Mouse (Mus musculus) T-cell, adult 2 months (primary cell): ENCODE data around the gene Aagab.
A peak's percentile ranks its signal among the peaks of the same experiment; 100 is the strongest.

Experiments used
- DNase-seq: peaks from one replicate; pipeline ENCODE4 v3.0.0; 2022; ENCODE audit warnings: low spot score

Aagab gene

DNA sequence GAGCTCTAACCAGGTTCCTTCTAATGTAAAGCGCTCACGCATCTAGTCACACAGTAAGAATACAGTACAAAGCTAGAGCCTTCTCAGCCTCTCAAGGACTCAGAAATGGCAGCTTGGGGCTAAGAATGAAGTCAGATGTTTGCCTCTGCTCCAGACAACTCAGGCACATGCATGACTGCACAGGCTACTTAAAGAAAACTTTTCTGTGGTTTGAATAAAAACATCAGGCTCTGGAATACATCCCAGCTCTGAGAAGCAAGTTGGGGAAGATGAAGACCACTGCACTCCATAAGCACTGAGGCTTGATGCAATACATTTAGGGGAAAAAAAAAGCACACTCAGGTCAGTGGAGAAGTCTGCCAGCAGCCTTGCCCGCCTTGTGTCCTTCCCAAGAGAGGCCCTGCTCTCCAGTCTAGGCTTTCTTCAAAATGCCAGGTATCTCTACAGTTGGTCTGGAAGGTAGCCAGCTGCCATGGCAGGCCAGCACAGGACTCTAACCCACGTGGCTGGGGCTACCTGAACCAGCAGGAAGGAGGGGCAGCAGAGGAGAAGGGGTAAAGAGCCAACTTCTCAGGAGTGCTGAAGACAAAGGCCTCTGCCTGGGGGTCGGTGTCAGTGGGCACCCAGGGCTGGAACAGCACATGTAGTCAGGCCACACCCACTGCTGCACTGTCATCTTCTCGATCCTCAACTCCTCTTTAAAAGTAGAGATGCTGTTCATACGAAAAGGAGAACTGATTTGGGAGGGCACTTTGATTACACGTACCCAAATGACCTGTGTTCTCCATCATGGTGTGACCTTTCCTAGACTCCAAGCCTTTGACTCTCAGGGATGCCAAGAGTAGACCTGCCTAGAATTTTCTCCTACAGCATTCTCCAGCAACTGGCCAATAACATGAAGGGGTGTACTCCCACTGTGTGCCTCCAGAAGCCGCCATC lies 45.4 kb downstream of the Aagab start:
- no peak for DNase-seq

GRCm38 (mm10) chr9:63648520-63648918 lies 46.1 kb downstream of the Aagab start:
- no peak for DNase-seq

DNA sequence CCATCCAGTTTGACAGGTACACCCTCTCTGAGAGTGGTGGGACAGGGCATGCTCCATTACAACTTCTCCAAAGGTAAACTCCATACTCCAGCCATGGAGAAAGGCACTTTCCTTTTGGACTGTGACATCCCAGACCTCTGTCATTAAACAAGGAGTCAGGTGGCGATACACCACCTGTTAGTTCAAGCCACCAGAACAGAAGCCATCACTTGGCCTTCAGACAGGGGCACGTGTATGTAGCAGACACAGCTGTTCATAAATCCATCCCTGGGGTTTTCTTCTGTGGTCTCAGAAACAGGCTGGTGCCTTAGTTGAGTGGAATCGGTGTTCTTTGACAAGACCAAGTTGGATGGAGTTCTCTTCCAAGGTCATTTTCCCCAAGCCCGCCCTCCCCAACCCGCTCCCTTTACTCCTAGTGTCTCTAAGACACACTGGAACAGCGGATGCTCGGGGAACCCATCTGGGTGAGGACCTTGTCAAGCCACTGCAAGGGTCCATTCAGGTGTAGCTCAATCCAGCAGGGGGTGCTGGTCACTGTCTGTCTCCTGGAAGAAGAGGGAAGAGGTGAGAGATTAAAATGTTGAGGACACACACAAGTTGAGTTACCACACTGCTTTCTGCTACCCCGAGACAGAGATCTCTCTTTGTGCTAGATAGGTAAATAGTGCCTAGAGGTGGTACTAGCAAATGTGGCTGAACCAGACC lies 47.5 kb downstream of the Aagab start:
- DNase-seq: peak; percentile 28

DNA sequence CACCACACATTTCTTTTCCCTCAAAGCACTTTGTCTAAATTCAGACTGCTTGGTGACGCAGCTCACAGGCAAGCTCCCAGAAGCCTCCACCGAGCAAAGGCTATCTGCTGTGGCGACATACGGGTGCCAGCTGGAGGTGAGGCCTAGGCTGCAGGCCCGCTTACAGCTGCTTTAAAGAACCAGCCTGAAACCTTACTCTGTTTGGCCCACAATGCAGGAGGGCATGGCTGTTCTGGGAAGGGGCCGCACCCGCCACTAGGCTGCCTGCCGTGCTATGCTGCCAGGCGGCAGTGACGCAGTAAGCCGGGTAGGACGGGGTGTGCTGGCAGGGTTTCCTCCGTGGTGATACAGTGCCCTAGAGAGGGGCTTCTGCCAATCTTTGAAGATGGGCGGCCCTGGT lies 48.4 kb downstream of the Aagab start:
- no peak for DNase-seq

DNA sequence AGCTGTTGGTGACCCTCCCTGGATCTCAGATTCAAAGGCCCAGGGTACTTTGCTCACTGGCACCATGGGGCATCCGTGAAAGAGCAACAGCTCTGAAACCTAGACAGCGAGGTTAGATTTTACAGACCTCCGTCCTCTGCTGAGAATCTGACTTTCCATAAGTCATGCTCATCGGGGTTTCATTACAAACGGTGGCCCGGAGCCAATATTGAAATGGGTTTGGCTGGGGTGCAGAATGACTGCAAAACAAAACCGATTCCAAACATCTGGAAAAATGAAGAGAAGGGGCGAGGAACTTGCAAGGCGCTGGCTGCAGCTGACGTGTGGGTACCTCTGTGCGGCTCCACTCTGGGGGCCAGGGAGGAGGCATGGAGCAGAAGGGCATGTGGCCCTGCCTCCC lies 49.1 kb downstream of the Aagab start:
- DNase-seq: no peak

DNA sequence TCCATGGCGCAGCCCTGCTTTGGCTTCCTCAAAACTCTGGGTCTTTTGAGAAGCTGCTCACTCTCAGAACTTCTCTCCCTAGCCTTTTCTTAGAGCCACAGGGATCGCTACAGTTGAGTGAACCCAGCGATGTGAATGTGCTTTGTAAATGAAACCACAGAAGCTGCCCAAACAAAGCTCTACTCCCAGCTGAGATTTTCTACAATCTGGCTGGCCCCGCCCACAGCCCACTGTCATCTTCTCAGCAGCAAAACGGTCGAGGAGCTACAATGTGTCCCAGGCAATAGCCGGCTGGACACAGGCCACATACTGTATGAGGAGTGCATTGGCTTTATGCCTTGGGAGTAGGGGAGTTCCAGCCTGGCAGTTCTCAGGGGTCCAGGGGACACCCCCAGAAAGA lies 51.2 kb downstream of the Aagab start:
- no peak for DNase-seq

GRCm38 (mm10) chr9:63654575-63654974 lies 52.1 kb downstream of the Aagab start:
- no peak for DNase-seq

DNA sequence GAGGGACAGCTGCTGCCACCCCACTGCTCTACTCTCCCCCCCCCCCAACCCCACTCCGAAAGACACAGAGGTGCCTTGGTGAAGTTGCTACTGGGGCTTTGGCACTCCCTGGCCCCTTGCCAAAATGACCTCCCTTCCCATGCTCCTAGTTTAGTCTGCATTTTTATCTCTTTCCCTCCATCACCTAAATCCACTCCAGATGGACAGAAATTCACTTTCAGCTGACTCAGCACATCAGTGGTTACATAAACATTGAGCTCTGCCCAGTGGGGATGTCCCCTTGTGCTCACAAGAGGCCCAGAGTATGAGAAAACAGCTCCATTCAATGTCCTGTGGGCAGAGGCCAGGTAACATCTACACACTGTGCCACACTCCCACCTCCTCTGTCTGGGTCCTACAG lies 52.6 kb downstream of the Aagab start:
- DNase-seq: no peak

- DNase-seq: no peak
These were observed 54.7 kb downstream of the Aagab start for GRCm38 (mm10) chr9:63657167-63657566.

- DNase-seq: no peak
These were observed 56.0 kb downstream of the Aagab start for GRCm38 (mm10) chr9:63658436-63658835.

GRCm38 (mm10) chr9:63658970-63659371 lies 56.5 kb downstream of the Aagab start:
- no peak for DNase-seq

GRCm38 (mm10) chr9:63660061-63660460 lies 57.6 kb downstream of the Aagab start:
- DNase-seq: no peak

- no peak for DNase-seq
These were observed 58.2 kb downstream of the Aagab start for GRCm38 (mm10) chr9:63660691-63661090.

- DNase-seq: no peak
These were observed 60.3 kb downstream of the Aagab start for GRCm38 (mm10) chr9:63662759-63663158.

DNA sequence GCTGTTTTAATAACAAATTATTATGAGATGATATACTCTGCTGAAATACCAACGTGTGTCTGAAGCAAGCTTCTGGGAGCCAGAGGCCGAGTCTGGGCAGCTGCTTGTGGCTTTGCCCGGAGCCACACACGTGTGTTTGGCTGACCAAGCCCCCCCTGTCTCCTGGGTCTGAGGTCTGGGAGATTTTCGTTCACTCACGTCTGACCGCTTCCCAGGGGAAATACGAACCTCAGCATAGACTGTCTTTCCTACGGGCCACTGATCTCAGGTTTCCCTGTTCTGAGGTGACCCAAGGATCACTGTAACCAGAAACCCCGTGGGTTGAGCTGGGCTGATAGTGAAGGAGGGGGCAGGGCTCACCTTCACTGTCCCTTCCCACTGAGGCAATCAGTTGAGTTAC lies 60.8 kb downstream of the Aagab start:
- DNase-seq: no peak

DNA sequence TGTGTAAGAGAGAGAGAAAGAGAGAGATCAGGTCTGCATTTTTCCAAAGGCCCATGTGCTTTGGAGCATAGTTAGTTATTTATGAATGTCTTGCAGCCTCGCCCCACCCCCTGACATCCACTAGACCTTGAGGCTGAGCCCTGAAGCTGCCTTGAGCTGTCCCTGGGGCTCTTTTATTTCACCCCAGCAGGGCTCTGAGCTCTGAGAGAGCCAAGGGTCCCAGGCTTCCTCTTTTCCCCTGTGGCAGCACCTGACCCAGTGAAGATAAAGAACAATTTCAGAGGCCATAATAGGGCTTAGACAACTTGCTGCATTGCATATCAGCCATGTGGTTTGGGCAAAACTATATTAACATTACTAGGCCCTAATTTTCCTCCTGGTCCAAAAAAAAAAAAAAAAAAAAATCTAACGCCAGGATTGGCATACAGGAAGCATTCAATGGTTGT lies 61.9 kb downstream of the Aagab start:
- DNase-seq: no peak

DNA sequence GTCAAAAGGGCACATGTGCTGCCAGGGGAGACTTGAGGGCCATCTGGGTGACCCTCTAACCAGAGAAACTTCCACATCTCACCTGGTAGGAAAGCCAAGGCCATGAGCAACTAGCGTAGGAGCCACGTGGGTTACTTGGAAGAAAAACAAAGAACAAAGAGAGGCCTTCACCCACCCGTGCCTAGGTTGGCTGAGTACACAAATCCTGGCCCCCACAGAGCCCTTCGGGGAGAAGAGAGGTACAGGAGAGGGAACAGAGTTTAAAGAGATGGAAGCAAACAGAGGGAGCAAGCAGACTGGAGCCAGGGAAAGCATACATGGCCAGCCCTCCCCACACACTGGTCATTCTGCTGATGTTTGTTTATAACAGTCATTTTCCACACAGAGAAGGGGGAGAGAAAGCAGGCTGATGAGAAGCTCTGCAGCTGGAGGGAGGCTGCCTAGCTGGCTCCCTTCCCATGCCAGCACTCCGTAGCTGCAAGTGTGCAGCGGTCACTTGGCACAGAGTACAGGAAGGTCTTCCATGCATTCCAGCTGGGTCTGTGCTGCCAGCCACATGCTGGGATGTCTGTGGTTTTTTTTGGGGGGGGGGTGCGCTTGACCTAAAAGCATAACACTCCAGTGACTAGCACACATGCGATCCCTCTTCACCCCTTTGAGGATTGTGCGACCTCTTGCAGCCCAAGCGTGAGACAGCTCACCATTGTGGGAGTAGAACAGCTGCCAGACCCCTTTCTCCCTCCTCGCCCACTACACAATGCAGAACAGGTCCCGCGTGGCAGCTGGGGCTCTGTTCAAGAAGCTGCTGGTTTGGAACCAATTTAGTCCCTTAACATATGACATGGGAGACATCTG lies 62.6 kb downstream of the Aagab start:
- no peak for DNase-seq

DNA sequence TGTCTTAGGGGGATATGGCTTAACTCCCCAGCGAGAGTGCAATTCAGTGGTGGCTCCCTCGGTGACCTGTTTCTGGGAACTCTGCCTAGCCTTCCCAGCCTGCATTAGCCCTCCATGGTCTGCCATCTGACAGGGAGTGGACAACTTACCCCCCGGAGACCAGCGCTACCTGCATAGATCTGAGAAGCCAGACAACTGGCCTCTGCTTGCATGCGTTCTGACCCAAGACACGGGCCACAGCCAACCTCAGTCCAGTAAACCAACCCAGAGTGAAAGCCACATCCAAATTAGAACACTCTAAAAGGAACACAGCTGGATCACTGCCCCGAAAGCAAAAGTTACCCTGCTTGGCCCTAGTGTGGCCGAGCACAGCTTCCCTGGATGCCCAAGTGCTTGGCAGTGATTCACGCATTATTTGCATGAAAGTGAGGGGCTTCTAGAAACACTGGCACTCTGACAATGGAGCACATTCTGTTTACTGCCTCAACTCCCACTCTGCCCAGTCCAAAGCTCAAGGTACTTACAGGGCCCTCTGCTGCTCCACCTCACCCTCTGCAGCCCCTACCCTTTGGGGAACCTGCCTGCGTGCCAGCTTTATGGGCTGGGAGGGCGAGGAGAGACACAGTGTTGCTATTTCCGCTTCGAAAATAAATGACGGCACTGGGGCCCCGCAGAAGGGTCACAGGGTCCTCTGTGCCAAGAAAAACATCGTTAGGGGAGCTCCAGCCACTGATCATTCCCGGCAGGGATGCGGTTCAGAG lies 64.3 kb downstream of the Aagab start:
- no peak for DNase-seq

- no peak for DNase-seq
These were observed 64.9 kb downstream of the Aagab start for GRCm38 (mm10) chr9:63667373-63667724.

GRCm38 (mm10) chr9:63668621-63669020 lies 66.2 kb downstream of the Aagab start:
- no peak for DNase-seq

- no peak for DNase-seq
These were observed 67.4 kb downstream of the Aagab start for GRCm38 (mm10) chr9:63669816-63670215.
